8 mouse cellular contexts compared by ENCODE assay signal in the genomic region with DNA sequence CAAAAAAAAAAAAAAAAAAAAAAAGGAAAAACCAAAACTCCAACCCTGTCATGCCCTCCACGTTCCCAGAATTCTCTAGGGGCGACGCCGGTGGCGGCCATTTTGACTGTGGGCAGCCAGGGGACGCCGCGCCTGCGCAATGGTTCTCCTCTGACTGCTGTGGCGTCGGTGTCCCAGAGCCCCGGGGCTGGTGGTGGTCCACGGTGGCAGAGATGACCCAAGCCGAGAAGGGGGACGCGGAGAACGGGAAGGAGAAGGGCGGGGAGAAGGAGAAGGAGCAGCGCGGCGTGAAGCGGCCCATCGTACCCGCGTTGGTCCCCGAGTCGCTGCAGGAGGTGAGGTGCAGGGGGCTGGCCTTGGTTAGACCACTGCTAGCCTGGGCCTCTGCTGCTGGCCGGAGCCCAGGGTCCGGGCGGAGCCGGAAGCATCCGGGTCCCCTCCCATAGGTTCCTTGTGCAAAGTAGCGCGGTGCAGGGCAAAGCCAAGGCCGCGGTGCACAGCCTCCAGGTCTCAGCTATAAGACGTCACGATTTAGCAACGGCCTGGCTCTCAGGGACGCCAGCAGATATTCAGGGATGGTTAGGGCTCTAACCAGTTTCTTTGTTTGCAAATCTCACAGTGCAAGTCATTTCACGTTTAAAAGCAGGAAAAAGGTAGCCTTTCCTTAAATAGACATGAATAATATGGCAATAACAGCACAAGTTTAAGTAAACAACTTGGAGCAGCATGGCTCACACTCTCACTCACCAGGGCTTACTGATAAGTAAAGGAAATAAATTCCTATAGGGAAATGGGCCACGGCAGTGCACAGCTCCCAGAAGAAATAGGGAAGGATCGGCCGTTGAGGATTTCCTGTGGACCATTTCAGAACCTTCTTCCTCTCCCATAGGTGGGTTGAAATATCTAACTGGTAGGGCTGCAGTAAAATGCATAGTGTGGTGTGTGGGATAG. TPM values are rescaled to one million over a fixed set of nuclear protein-coding genes. Genes with fewer than 3 reads are reported as not detected.
DNase-seq lines count a peak whose midpoint lies in the region; ATAC-seq and TF ChIP-seq lines count a peak whose summit lies in the region.

Gene Actr8 (plus strand): TSS at position 84 of the 951 bp plus-strand sequence.

- H3K27me3 ChIP-seq in embryonic facial prominence, embryonic 13.5 days = no peaks in the 10 kb centered on the region
- no peaks in the 10 kb centered on the region for H3K27me3 ChIP-seq in heart, adult 2 months (ENCODE audit: control insufficient read depth, insufficient read depth, low read length)
- no peaks in the 10 kb centered on the region for H3K27me3 ChIP-seq in limb, embryonic 13.5 days
- H3K27me3 ChIP-seq in midbrain, embryonic 16.5 days (ENCODE audit: control insufficient read depth, insufficient read depth, low read depth, low read length) = no peaks in the 10 kb centered on the region

- peak within 1 kb of the TSS; percentile 96 for H3K9ac ChIP-seq in embryonic facial prominence, embryonic 13.5 days
- H3K9ac ChIP-seq in heart, adult 2 months (ENCODE audit: low read depth, low read length) = peak within 1 kb of the TSS; percentile 96
- H3K9ac ChIP-seq in limb, embryonic 13.5 days = peak within 1 kb of the TSS; percentile 89
- peak within 1 kb of the TSS; percentile 94 for H3K9ac ChIP-seq in midbrain, embryonic 16.5 days (ENCODE audit: low read depth, low read length)

- ATAC-seq in embryonic facial prominence, embryonic 13.5 days (ENCODE audit: insufficient number of reproducible peaks, insufficient read depth, low FRiP score, low TSS enrichment, low read depth) = peak; percentile 88
- peak; percentile 98 for ATAC-seq in limb, embryonic 13.5 days (ENCODE audit: low FRiP score, low read depth)
- ATAC-seq in midbrain, embryonic 16.5 days = peak; percentile 95

- peak within 1 kb of the TSS; percentile 75 for H3K4me2 ChIP-seq in embryonic facial prominence, embryonic 13.5 days
- peak within 1 kb of the TSS; percentile 89 for H3K4me2 ChIP-seq in limb, embryonic 13.5 days (replicated peaks)
- peak within 1 kb of the TSS; percentile 82 for H3K4me2 ChIP-seq in midbrain, embryonic 16.5 days (ENCODE audit: low read length)

- no peak for TF ChIP-seq EP300 in heart, adult 2 months (IDR thresholded peaks at IDR 0.05; ENCODE audit: insufficient read depth, low read depth, low read length)

- peak; percentile 98 for DNase-seq in 3134 (ENCODE audit: extremely low read depth, insufficient read length, low spot score)
- DNase-seq in adrenal gland, postnatal 36 days = peak; percentile 95 to 96
- peak; percentile 95 to 98 for DNase-seq in heart, adult 2 months
- DNase-seq in kidney, adult 8-10 months = peak; percentile 88 to 92
- DNase-seq in spleen, postnatal 10 days (ENCODE audit: low spot score in 2 of 2) = peak; percentile 87 to 91

- peaks cover 2% of the 10 kb centered on the region; the same call in 1 of the 2 replicates for H3K79me2 ChIP-seq in heart, adult 2 months (replicated peaks; ENCODE audit: control insufficient read depth, insufficient read depth, low read length)

- no peak for TF ChIP-seq CTCF in heart, adult 2 months (IDR thresholded peaks at IDR 0.05)

- peaks cover 6% of the 10 kb centered on the region; the same call in 1 of the 2 replicates for H3K9me3 ChIP-seq in embryonic facial prominence, embryonic 13.5 days
- 0 out of 2 replicates have a peak, but pooled peaks cover 9% of the 10 kb centered on the region for H3K9me3 ChIP-seq in limb, embryonic 13.5 days
- no peaks in the 10 kb centered on the region for H3K9me3 ChIP-seq in midbrain, embryonic 16.5 days (replicated peaks; ENCODE audit: control insufficient read depth, low read length, poor library complexity, severe bottlenecking)

- TF ChIP-seq POLR2A in heart, adult 2 months (IDR thresholded peaks at IDR 0.05; ENCODE audit: insufficient read depth, low read depth, low read length) = peak; percentile 60

- H3K4me1 ChIP-seq in embryonic facial prominence, embryonic 13.5 days = peaks cover 10% of the 10 kb centered on the region
- H3K4me1 ChIP-seq in heart, adult 2 months (ENCODE audit: control insufficient read depth, insufficient read depth, low read length) = peaks cover 1% of the 10 kb centered on the region; the same call in 1 of the 2 replicates
- peaks cover 11% of the 10 kb centered on the region for H3K4me1 ChIP-seq in limb, embryonic 13.5 days
- peaks cover 10% of the 10 kb centered on the region for H3K4me1 ChIP-seq in midbrain, embryonic 16.5 days (ENCODE audit: control insufficient read depth, insufficient read depth, low read length)

- intact Hi-C loops in heart, adult 2 months (cut with DNase I) = no loop called here

- H3K27ac ChIP-seq in embryonic facial prominence, embryonic 13.5 days = peak within 1 kb of the TSS; percentile 92
- peak within 1 kb of the TSS; percentile 97 for H3K27ac ChIP-seq in heart, adult 2 months
- H3K27ac ChIP-seq in limb, embryonic 13.5 days = peak within 1 kb of the TSS; percentile 86
- H3K27ac ChIP-seq in midbrain, embryonic 16.5 days (ENCODE audit: low read length) = peak within 1 kb of the TSS; percentile 91

- 2% methylated on average over 44 of the region's 44 CpGs for WGBS in embryonic facial prominence, embryonic 13.5 days
- under 1% methylated on average over 44 of the region's 44 CpGs for WGBS in heart, adult 2 months
- 2% methylated on average over 44 of the region's 44 CpGs for WGBS in limb, embryonic 13.5 days
- 3% methylated on average over 44 of the region's 44 CpGs for WGBS in midbrain, embryonic 16.5 days

- H3K36me3 ChIP-seq in embryonic facial prominence, embryonic 13.5 days = peaks cover 57% of the 10 kb centered on the region
- no peaks in the 10 kb centered on the region for H3K36me3 ChIP-seq in heart, adult 2 months (ENCODE audit: control insufficient read depth, insufficient read depth, low read length)
- peaks cover 64% of the 10 kb centered on the region for H3K36me3 ChIP-seq in limb, embryonic 13.5 days
- H3K36me3 ChIP-seq in midbrain, embryonic 16.5 days (ENCODE audit: control insufficient read depth, insufficient read depth, low read length) = peaks cover 49% of the 10 kb centered on the region

- H3K4me3 ChIP-seq in embryonic facial prominence, embryonic 13.5 days = peak within 1 kb of the TSS; percentile 91
- H3K4me3 ChIP-seq in heart, adult 2 months = peak within 1 kb of the TSS; percentile 95
- H3K4me3 ChIP-seq in limb, embryonic 13.5 days = peak within 1 kb of the TSS; percentile 72
- H3K4me3 ChIP-seq in midbrain, embryonic 16.5 days (ENCODE audit: low read depth, low read length) = peak within 1 kb of the TSS; percentile 100

RNA-seq across cellular contexts. Expression of gene Actr8, which starts in this region (rescaled TPM):
- 10 to 100 TPM; 54.3 to 58.7 TPM for total RNA-seq in adrenal gland, postnatal 36 days (2021)
- 67.5 and 73.6 TPM in 2 replicates for polyA plus RNA-seq in embryonic facial prominence, embryonic 13.5 days (2015; fragmentation: Nextera tagmentation; extraction: Ambion mirVana)
- total RNA-seq in heart, adult 2 months (2021) = 10 to 100 TPM; 36.8 to 39.9 TPM
- polyA plus RNA-seq in heart, adult 2 months (2012; rRNA removed) = 14.5 and 22.4 TPM in 2 replicates
- polyA plus RNA-seq in limb, embryonic 13.5 days (2015; fragmentation: Nextera tagmentation; extraction: Ambion mirVana) = 69.8 and 71.9 TPM in 2 replicates
- polyA plus RNA-seq in midbrain, embryonic 16.5 days (2015; fragmentation: Nextera tagmentation; extraction: Ambion mirVana) = 74.0 and 80.7 TPM in 2 replicates

Comparison
In these comparisons a context has a peak if more than half of its experiments do, and no peak if none do; other contexts are left out.
1. Peak in every context shown above with its lines: DNase-seq, ATAC-seq, H3K4me3 ChIP-seq and H3K27ac ChIP-seq.